ENCODE assay signal across 11 mouse cellular contexts in genomic region chr10:67047712-67048645, GRCm38 (mm10). TPM values are rescaled to one million over a fixed set of nuclear protein-coding genes. Genes with fewer than 3 reads are reported as not detected.
DNase-seq lines count a peak whose midpoint lies in the region; ATAC-seq and TF ChIP-seq lines count a peak whose summit lies in the region.
"Had no signal": no experiment of that assay in that cellular context is flagged by ENCODE, and none has a peak within 500 bp of the region (broad histone marks: within the 10 kb centered on the region; RNA-seq: fewer than 3 reads in every experiment).

No protein-coding gene starts in this region.

- no peak overlapping the region for H3K9ac ChIP-seq in embryonic facial prominence, embryonic 13.5 days
- no peak overlapping the region for H3K9ac ChIP-seq in limb, embryonic 15.5 days
- H3K9ac ChIP-seq: liver, embryonic 15.5 days had no signal

- ATAC-seq in embryonic facial prominence, embryonic 13.5 days (ENCODE audit: insufficient number of reproducible peaks, insufficient read depth, low FRiP score, low TSS enrichment, low read depth) = peak; percentile 67; the same call in 1 of the 2 replicates
- no peak for ATAC-seq in limb, embryonic 15.5 days (ENCODE audit: insufficient number of reproducible peaks, low FRiP score, low TSS enrichment, low read depth)

- H3K27ac ChIP-seq in embryonic facial prominence, embryonic 13.5 days = peak overlapping the region; percentile 48; the same call in 1 of the 2 replicates
- peak overlapping the region; percentile 23; the same call in 1 of the 2 replicates for H3K27ac ChIP-seq in limb, embryonic 15.5 days
- no peak overlapping the region for H3K27ac ChIP-seq in kidney, adult 2 months (ENCODE audit: insufficient read depth, low read depth, low read length)
- H3K27ac ChIP-seq: liver, embryonic 15.5 days had no signal

- peak; percentile 42 for DNase-seq in layer of hippocampus, adult 11-12 months (ENCODE audit: low spot score)
- no peak for DNase-seq in layer of hippocampus, adult 9-10 months (ENCODE audit: low spot score)
- peak; percentile 57 for DNase-seq in adipocyte (ENCODE audit: low spot score)
- no peak for DNase-seq in kidney, adult 2 months
- DNase-seq in embryo, embryonic 11 days = no peak
- DNase-seq: cerebellum, adult 11 months; kidney, postnatal 14 days; spleen, adult 18-20 months had no signal

- TF ChIP-seq POLR2A in kidney, adult 2 months (IDR thresholded peaks at IDR 0.05; ENCODE audit: low read depth, low read length) = no peak

- peaks cover 46% of the 10 kb centered on the region for H3K4me1 ChIP-seq in embryonic facial prominence, embryonic 13.5 days
- H3K4me1 ChIP-seq in limb, embryonic 15.5 days = peaks cover 30% of the 10 kb centered on the region
- H3K4me1 ChIP-seq in kidney, adult 2 months (ENCODE audit: control insufficient read depth, insufficient read depth, low read length) = peaks cover 30% of the 10 kb centered on the region

- H3K9me3 ChIP-seq in embryonic facial prominence, embryonic 13.5 days = no peaks in the 10 kb centered on the region
- no peaks in the 10 kb centered on the region for H3K9me3 ChIP-seq in limb, embryonic 15.5 days
- H3K9me3 ChIP-seq: liver, embryonic 15.5 days had no signal

- no peaks in the 10 kb centered on the region for H3K27me3 ChIP-seq in embryonic facial prominence, embryonic 13.5 days
- H3K27me3 ChIP-seq in limb, embryonic 15.5 days = no peaks in the 10 kb centered on the region
- no peaks in the 10 kb centered on the region for H3K27me3 ChIP-seq in kidney, adult 2 months (replicated peaks; ENCODE audit: control insufficient read depth, insufficient read depth, low read length)
- H3K27me3 ChIP-seq: liver, embryonic 15.5 days had no signal

- WGBS in embryonic facial prominence, embryonic 13.5 days = 58% methylated on average over 18 of the region's 18 CpGs
- WGBS in limb, embryonic 15.5 days = 57% methylated on average over 18 of the region's 18 CpGs
- WGBS in kidney, adult 2 months = 80% methylated on average over 18 of the region's 18 CpGs

- no peak overlapping the region for H3K4me3 ChIP-seq in embryonic facial prominence, embryonic 13.5 days
- no peak overlapping the region for H3K4me3 ChIP-seq in limb, embryonic 15.5 days
- H3K4me3 ChIP-seq in kidney, adult 2 months (ENCODE audit: insufficient read depth, low read depth, low read length) = no peak overlapping the region
- H3K4me3 ChIP-seq: liver, embryonic 15.5 days had no signal

- no peaks in the 10 kb centered on the region for H3K36me3 ChIP-seq in embryonic facial prominence, embryonic 13.5 days
- no peaks in the 10 kb centered on the region for H3K36me3 ChIP-seq in limb, embryonic 15.5 days
- H3K36me3 ChIP-seq in kidney, adult 2 months (ENCODE audit: control insufficient read depth, insufficient read depth, low read length) = no peaks in the 10 kb centered on the region
- H3K36me3 ChIP-seq: liver, embryonic 15.5 days had no signal

- no peak for TF ChIP-seq CTCF in kidney, adult 2 months (conservative IDR thresholded peaks at IDR 0.05; ENCODE audit: insufficient read depth, insufficient read length, low read depth, low read length)

- H3K4me2 ChIP-seq in embryonic facial prominence, embryonic 13.5 days = no peak overlapping the region
- no peak overlapping the region for H3K4me2 ChIP-seq in limb, embryonic 15.5 days
- H3K4me2 ChIP-seq: liver, embryonic 15.5 days had no signal

RNA-seq across cellular contexts. Expression of gene Jmjd1c, which starts 47.9 kb away (rescaled TPM):
- 50.7 and 53.0 TPM in 2 replicates for polyA plus RNA-seq in embryonic facial prominence, embryonic 13.5 days (2015; fragmentation: Nextera tagmentation; extraction: Ambion mirVana)
- polyA plus RNA-seq in limb, embryonic 15.5 days (2015; fragmentation: Nextera tagmentation; extraction: Ambion mirVana) = 41.8 and 46.5 TPM in 2 replicates
- polyA plus RNA-seq in kidney, adult 2 months (2012; rRNA removed) = 9.4 and 10.0 TPM in 2 replicates

RNA-seq across cellular contexts. Expression of gene Reep3, which starts 48.8 kb away (rescaled TPM):
- 46.3 and 51.3 TPM in 2 replicates for polyA plus RNA-seq in embryonic facial prominence, embryonic 13.5 days (2015; fragmentation: Nextera tagmentation; extraction: Ambion mirVana)
- polyA plus RNA-seq in limb, embryonic 15.5 days (2015; fragmentation: Nextera tagmentation; extraction: Ambion mirVana) = 54.9 and 55.0 TPM in 2 replicates
- 22.2 and 26.0 TPM in 2 replicates for polyA plus RNA-seq in kidney, adult 2 months (2012; rRNA removed)

Comparison
In these comparisons a context has a peak if more than half of its experiments do, and no peak if none do; other contexts are left out.
1. DNase-seq: peak in layer of hippocampus, adult 11-12 months (single experiment) and adipocyte (single experiment); none in layer of hippocampus, adult 9-10 months (single experiment), kidney, adult 2 months (single experiment) and embryo, embryonic 11 days (single experiment).